ENCODE assay signal across 8 mouse cellular contexts in genomic region chr13:24280439-24281431, GRCm38 (mm10). TPM values are rescaled to one million over a fixed set of nuclear protein-coding genes. Genes with fewer than 3 reads are reported as not detected.
DNase-seq lines count a peak whose midpoint lies in the region; ATAC-seq lines count a peak whose summit lies in the region.

Gene Carmil1 (minus strand): TSS chr13:24280795.

- peak; percentile 92 for DNase-seq in Muller cell, postnatal 12 days (ENCODE audit: inconsistent ontology term)
- DNase-seq in cerebellum, postnatal 10 days = peak; percentile 90 to 92
- DNase-seq in frontal cortex, postnatal 36 days (ENCODE audit: low spot score in 2 of 2) = peak; percentile 87 to 88
- peak; percentile 84 for DNase-seq in hindbrain, embryonic 14.5 days (ENCODE audit: low spot score)
- DNase-seq in left cerebral cortex, adult 11 months (ENCODE audit: low spot score) = peak; percentile 84
- DNase-seq in lung, postnatal 36 days = peak; percentile 86
- DNase-seq in retina, postnatal 7 days (ENCODE audit: low read depth, low spot score) = peak; percentile 74
- DNase-seq in urinary bladder, adult 18-20 months (ENCODE audit: low spot score in 2 of 2) = peak; percentile 84 to 90

- H3K9me3 ChIP-seq in hindbrain, embryonic 14.5 days (ENCODE audit: control insufficient read depth, low read length) = no peaks in the 10 kb centered on the region

- H3K4me1 ChIP-seq in hindbrain, embryonic 14.5 days (replicated peaks; ENCODE audit: control insufficient read depth, insufficient read depth, low read length) = peaks cover 22% of the 10 kb centered on the region

- H3K4me3 ChIP-seq in hindbrain, embryonic 14.5 days (replicated peaks; ENCODE audit: low read length) = peak within 1 kb of the TSS; percentile 77

- H3K9ac ChIP-seq in hindbrain, embryonic 14.5 days = peak within 1 kb of the TSS; percentile 87

- H3K27me3 ChIP-seq in hindbrain, embryonic 14.5 days (ENCODE audit: control insufficient read depth, insufficient read depth, low read length) = no peaks in the 10 kb centered on the region

- peak within 1 kb of the TSS; percentile 75 for H3K4me2 ChIP-seq in hindbrain, embryonic 14.5 days (replicated peaks)

- WGBS in hindbrain, embryonic 14.5 days = under 1% methylated on average over 68 of the region's 96 CpGs

- ATAC-seq in hindbrain, embryonic 14.5 days (ENCODE audit: low FRiP score) = peak; percentile 98

- H3K27ac ChIP-seq in hindbrain, embryonic 14.5 days = peak within 1 kb of the TSS; percentile 94

- 0 out of 2 replicates have a peak, but pooled peaks cover under 1% of the 10 kb centered on the region for H3K36me3 ChIP-seq in hindbrain, embryonic 14.5 days (replicated peaks; ENCODE audit: control insufficient read depth, insufficient read depth)

RNA-seq across cellular contexts. Expression of gene Carmil1, which starts in this region (rescaled TPM):
- 38.7 and 43.3 TPM in 2 replicates for polyA plus RNA-seq in hindbrain, embryonic 14.5 days (2014; fragmentation: Nextera tagmentation; extraction: Ambion mirVana)

Comparison
In these comparisons a context has a peak if more than half of its experiments do, and no peak if none do; other contexts are left out.
1. Peak in every context shown above with its lines: DNase-seq, ATAC-seq, H3K4me3 ChIP-seq and H3K27ac ChIP-seq.